Mouse (Mus musculus): ENCODE measurements around the gene Zfp597.

Gene Zfp597

GRCm38 (mm10) chr16:3884201-3885064 lies at the start of gene Zfp597, which contains the start of gene Gm20695:
Gene Zfp597, minus strand, starts transcription at chr16:3884561.
Gene Gm20695, plus strand, starts transcription at chr16:3884648.
- POLR2A ChIA-PET: interaction anchor here (0.5 to 2.9 kb wide), 52 partner anchors 9 to 675 kb away, joined by 3 to 94 read pairs (median 4); partner anchors contain the start of genes 1700037C18Rik (in 3 of the 4), Cluap1 (in 3 of the 4), Naa60 (in 3 of the 4) and Slx4 (in 2 of the 4)
- CTCF ChIA-PET: interaction anchor here (0.6 to 1.4 kb wide), 15 partner anchors 11 to 598 kb away, joined by 3 to 6 read pairs (median 3); partner anchors contain the start of genes Naa60 (in 3 of the 4), 1700037C18Rik (in 2 of the 4), Cluap1 (in 2 of the 4) and Slx4 (in 1 of the 4)

DNA sequence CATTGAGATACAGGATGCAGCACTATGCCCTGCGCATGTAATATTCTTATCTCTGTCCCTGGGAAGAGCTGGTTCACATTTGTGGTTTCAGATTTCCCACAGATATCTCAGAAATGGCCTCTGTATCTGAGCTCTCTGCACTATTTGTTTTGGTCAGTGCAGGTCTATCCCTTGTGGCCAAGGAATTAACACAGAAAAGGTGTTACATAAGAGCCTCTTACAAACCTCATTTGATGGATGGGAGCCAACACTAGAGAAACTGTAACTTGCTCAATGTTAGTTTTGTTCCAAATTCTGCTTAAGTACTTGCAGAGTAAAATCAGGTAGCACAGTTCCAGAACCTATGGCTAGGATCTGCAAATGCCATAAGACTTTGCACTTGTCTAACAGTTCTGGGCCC lies 49.7 kb upstream of the Zfp597 start:
- CTCF ChIA-PET: interaction anchor here in 2 of 4 experiments (0.5 to 0.8 kb wide), 2 partner anchors 88 to 162 kb away, joined by 3 to 5 read pairs; no protein-coding TSS in a partner anchor
- POLR2A ChIA-PET: interaction anchor here in 1 of 4 experiments (0.6 kb wide), 1 partner anchor 36 kb away, joined by 3 read pairs; no protein-coding TSS in a partner anchor

GRCm38 (mm10) chr16:3933536-3933935 lies 49.2 kb upstream of the Zfp597 start:
- POLR2A ChIA-PET: interaction anchor here in 2 of 4 experiments (0.6 to 1.3 kb wide), 2 partner anchors 8 to 37 kb away, joined by 3 read pairs; no protein-coding TSS in a partner anchor
- CTCF ChIA-PET: interaction anchor here in 2 of 4 experiments (0.5 to 0.8 kb wide), 2 partner anchors 88 to 161 kb away, joined by 3 to 5 read pairs; no protein-coding TSS in a partner anchor

GRCm38 (mm10) chr16:3929151-3929550 lies 44.8 kb upstream of the Zfp597 start:
- ChIA-PET POLR2A (interaction anchor here in 2 of 4 experiments (0.7 to 1.0 kb wide), 2 partner anchors 45 to 57 kb away, joined by 3 read pairs; partner anchors contain the start of genes Gm20695 (in 1 of the 2) and Zfp597 (in 1 of the 2)), CTCF (no interaction called here)

GRCm38 (mm10) chr16:3928582-3928981 lies 44.2 kb upstream of the Zfp597 start:
- POLR2A ChIA-PET: interaction anchor here in 1 of 4 experiments (0.7 kb wide), 1 partner anchor 34 kb away, joined by 3 read pairs; no protein-coding TSS in a partner anchor
- CTCF ChIA-PET: no interaction called here

DNA sequence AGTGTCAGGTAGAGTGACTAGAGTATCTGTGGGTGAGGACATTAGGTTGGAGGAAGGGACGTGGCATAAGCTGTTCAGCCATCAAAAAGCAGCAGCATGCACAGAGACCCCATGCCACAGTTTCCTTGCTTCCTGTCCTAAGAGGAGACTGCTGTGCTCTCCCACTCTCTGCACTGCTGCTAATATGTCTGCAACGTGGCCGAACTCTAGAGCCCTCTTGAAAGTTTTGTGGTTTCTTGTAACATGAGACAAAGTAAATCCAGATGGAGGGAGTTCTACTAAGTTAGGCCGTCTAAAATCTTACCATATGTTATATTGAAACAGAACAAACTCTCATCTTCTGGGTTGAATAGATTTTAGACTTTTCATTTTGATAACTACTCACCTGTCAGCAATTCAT lies 39.6 kb upstream of the Zfp597 start:
- ChIA-PET CTCF (no interaction called here), POLR2A (no interaction called here)

DNA sequence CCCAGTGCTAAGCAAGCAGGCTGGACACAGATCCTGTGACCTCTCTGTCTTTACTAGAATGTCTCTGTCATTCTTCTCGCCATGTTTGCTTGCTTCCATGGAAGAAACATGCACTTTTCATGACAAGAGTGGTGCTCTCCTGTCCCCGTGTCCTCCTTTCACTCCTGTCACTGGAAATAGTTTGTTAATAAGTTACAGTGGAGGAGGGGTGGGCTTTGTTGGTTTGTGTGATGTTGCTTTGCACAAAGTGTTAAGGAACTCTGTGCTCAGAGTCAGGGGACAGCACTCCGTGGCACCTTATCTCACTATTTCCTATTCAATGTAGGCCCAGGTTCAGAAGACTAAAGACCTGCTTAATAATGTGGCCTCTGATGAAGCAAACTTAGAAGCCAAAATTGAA lies 39.2 kb upstream of the Zfp597 start:
- CTCF ChIA-PET: no interaction called here

GRCm38 (mm10) chr16:3920756-3921155 lies 36.4 kb upstream of the Zfp597 start:
- ChIA-PET CTCF (interaction anchor here in 2 of 4 experiments (0.5 to 1.5 kb wide), 2 partner anchors 12 to 1041 kb away, joined by 3 to 4 read pairs; partner anchors contain the start of genes 1700037C18Rik (in 1 of the 2) and Cluap1 (in 1 of the 2)), POLR2A (interaction anchor here in 1 of 4 experiments (0.6 kb wide), 1 partner anchor 495 kb away, joined by 4 read pairs; no protein-coding TSS in a partner anchor)

More for the DNA sequence above, 39.2 kb upstream of the Zfp597 start:
- POLR2A ChIA-PET: interaction anchor here in 1 of 4 experiments (1.3 kb wide), 2 partner anchors 14 to 51 kb away, joined by 3 read pairs; partner anchors contain the start of gene Naa60

- ChIA-PET CTCF (interaction anchor here (0.8 to 1.5 kb wide), 13 partner anchors 9 to 359 kb away, joined by 3 to 10 read pairs (median 4); partner anchors contain the start of genes Naa60 (in 2 of the 4), Gm20695 (in 1 of the 4), Slx4 (in 1 of the 4) and Zfp174 (in 1 of the 4)), POLR2A (interaction anchor here (0.7 to 2.8 kb wide), 30 partner anchors 8 to 649 kb away, joined by 3 to 21 read pairs (median 4); partner anchors contain the start of genes Slx4 (in 4 of the 4), Naa60 (in 3 of the 4), Zfp263 (in 3 of the 4) and Gm20695 (in 2 of the 4))
Measured at GRCm38 (mm10) chr16:3909118-3909517, 24.8 kb upstream of the Zfp597 start.

- ChIA-PET CTCF (interaction anchor here (0.6 to 1.5 kb wide), 21 partner anchors 9 to 407 kb away, joined by 3 to 10 read pairs (median 4); partner anchors contain the start of genes Naa60 (in 2 of the 4), Slx4 (in 2 of the 4), Gm20695 (in 1 of the 4) and Zfp174 (in 1 of the 4)), POLR2A (interaction anchor here (0.5 to 2.8 kb wide), 33 partner anchors 9 to 975 kb away, joined by 3 to 21 read pairs (median 5); partner anchors contain the start of genes Gm20695 (in 3 of the 4), Naa60 (in 3 of the 4), Slx4 (in 3 of the 4) and Zfp263 (in 3 of the 4))
Measured at GRCm38 (mm10) chr16:3908537-3909111, 24.3 kb upstream of the Zfp597 start, which contains the start of the genes 1700037C18Rik and Cluap1. Gene 1700037C18Rik, minus strand, starts transcription at chr16:3908689. Gene Cluap1, plus strand, starts transcription at chr16:3908801.

DNA sequence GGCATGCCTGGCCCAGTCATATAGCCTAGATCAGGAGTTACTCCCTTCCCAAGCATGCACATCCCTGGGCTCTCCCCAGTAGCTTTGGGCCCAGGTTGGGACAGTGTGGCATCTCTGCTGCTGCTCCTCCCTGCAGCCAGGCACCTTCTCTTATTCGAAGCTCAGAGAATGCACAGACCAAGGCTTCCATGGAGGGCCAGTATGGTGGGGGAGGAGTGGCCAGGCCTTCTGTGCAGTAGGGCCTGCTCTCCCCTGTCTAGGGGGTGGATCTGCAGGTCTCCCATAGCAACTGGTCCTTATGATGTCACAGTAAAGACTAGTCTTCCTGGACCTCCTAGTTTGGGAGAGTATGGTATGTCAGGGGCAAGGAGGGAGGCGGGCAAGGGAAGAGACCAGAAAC lies 23.1 kb upstream of the Zfp597 start:
- ChIA-PET CTCF (no interaction called here), POLR2A (interaction anchor here in 3 of 4 experiments (0.5 to 2.8 kb wide), 4 partner anchors 22 to 317 kb away, joined by 3 to 19 read pairs (median 8); partner anchors contain the start of genes Gm20695 (in 1 of the 3), Naa60 (in 1 of the 3) and Zfp597 (in 1 of the 3))

DNA sequence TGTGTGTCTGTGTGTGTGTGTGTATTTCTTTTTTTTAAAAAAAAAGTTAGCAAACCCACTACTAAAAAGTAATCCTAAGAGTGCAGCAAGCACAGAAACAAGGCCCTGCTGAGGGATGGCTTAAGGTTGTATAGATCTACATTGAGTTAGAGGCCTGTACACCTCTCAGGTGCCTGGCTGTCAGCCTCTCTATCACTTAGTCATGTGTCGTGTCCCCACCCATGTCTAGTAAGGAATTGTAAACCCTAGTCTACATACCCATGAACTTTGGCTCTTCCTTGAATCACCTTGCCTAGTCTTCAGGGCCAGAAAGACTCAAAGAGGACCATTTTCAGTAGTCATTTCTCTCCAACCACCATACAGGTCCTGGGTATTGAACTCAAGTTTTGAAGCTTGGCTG lies 12.2 kb upstream of the Zfp597 start:
- CTCF ChIA-PET: no interaction called here
- POLR2A ChIA-PET: interaction anchor here in 2 of 4 experiments (1.1 kb wide), 2 partner anchors 11 to 24 kb away, joined by 3 read pairs; partner anchors contain the start of gene Naa60 (in 1 of the 2)

DNA sequence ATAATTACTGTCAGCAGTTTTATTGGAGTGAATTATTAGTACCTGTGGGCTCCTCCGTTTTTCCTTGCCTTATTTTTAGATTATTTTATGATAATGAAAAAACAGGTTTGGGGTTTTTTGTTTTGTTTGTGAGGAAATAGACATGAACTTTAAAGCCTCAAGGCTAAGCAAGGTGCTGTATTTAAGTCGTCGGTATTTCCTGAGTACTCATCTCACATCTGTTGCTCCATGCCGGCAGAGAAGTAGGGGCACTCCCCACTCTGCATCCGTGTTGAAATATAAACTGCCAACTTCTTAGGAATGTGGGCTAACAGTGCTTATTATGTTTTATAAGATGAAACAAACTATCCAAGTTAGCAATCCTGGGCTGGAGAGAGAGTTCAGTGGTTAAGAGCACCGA lies 11.7 kb upstream of the Zfp597 start:
- ChIA-PET POLR2A (interaction anchor here in 2 of 4 experiments (1.1 to 1.2 kb wide), 2 partner anchors 12 to 24 kb away, joined by 3 to 5 read pairs; partner anchors contain the start of genes 1700037C18Rik (in 1 of the 2), Cluap1 (in 1 of the 2) and Naa60 (in 1 of the 2)), CTCF (interaction anchor here in 1 of 4 experiments (1.2 kb wide), 1 partner anchor 12 kb away, joined by 3 read pairs; the partner anchor contains the start of genes Gm20695 and Zfp597)

DNA sequence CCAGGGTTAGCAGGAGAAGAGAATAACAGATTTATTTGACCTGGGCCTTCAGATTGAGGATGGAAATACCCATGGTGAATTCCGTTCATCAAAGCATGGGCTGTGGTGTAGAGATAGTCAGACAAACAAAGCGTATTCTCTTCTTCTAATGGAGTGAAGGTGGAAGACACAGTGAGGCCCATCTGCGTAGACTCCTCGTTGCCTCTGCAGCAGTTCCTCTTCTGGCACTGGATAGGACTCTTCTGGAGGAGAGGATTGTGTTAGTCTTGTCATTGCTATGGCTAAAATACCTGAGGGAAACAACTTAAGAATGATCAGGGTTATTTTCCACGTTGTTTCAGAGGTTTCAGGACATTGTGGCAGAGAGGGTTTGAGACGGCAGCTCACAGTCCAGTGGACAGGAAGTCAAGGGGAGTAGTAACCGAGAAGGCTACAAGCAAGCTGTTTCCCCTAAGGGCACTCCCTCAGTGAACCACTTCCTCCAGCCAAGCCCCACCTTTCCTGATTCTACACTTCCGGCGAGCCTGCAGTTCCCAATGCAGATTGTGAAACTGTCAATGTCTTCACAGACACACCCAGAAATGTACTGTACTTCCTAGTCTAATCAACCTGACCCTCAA lies 10.9 kb upstream of the Zfp597 start:
- ChIA-PET POLR2A (interaction anchor here in 3 of 4 experiments (1.0 to 1.3 kb wide), 4 partner anchors 13 to 23 kb away, joined by 3 to 5 read pairs (median 4); partner anchors contain the start of genes 1700037C18Rik (in 2 of the 3), Cluap1 (in 2 of the 3) and Naa60 (in 2 of the 3)), CTCF (interaction anchor here in 1 of 4 experiments (1.2 kb wide), 1 partner anchor 11 kb away, joined by 3 read pairs; the partner anchor contains the start of genes Gm20695 and Zfp597)

GRCm38 (mm10) chr16:3893739-3894138 lies 9.4 kb upstream of the Zfp597 start:
- CTCF ChIA-PET: no interaction called here

DNA sequence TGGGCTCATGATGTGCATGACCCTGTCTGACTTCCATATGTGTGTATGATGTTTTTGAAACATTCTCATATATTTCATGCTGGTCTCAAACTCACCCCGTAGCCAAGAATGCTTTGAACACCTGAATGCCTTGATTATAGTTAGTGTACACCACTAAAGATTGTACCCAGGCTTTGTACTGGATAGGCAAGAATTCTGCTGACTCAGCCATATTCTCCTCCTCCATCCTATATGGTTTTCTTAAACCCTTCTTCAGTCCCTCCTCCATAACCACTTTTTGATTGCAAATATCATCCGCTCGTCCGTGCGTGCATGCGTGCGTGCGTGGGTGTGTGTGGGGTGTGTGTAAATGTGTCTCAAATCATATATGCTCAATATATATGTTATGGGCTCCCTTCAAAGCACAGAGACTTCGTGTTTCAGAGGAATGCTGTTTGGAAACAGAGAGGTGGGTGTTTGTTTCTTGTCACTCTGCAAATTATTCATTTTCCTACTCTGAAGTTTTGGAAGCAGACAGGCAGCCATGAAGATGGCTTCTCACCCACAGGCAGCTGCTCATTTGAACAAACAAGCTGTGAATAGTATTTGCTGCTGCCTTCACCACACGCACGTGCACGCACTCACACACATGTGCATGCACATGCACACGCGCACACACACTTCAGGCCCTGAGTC lies 7.4 kb upstream of the Zfp597 start:
- ChIA-PET CTCF (interaction anchor here in 1 of 4 experiments (1.0 kb wide), 1 partner anchor 45 kb away, joined by 3 read pairs; the partner anchor contains the start of gene Zfp174), POLR2A (interaction anchor here in 3 of 4 experiments (0.6 to 2.9 kb wide), 4 partner anchors 17 to 988 kb away, joined by 3 to 15 read pairs (median 6); partner anchors contain the start of genes 1700037C18Rik (in 1 of the 3), Cluap1 (in 1 of the 3), Naa60 (in 1 of the 3) and Ubald1 (in 1 of the 3))

More at GRCm38 (mm10) chr16:3893739-3894138, 9.4 kb upstream of the Zfp597 start:
- POLR2A ChIA-PET: interaction anchor here in 2 of 4 experiments (0.9 to 1.7 kb wide), 5 partner anchors 9 to 110 kb away, joined by 3 to 8 read pairs (median 4); partner anchors contain the start of genes Gm20695 (in 2 of the 2), Zfp597 (in 2 of the 2), Slx4 (in 1 of the 2) and Zfp174 (in 1 of the 2)

Measured in embryonic stem cell, embryonic (primary cell).